Mouse (Mus musculus) left cerebral cortex, adult 2 months (tissue): ENCODE measurements around the gene Ccar1. TPM values are rescaled to one million over a fixed set of nuclear protein-coding genes. Genes with fewer than 3 reads are reported as not detected.
"Not testable (repeated sequence)": the region's sequence is repeated elsewhere in the genome, so short reads cannot be mapped to it uniquely, and the experiment has no call there.

Source experiments
- DNase-seq, 2 experiments: peaks; one replicate each; pipeline ENCODE4 v3.0.0; 2021 to 2022; ENCODE audit warnings: low spot score in 2 of 2, mixed read lengths in 1 of 2; ENCODE audit errors: extremely low spot score in 1 of 2
- H3K27ac ChIP-seq: fragments of 200-600 bp; 2 replicates; pipeline ENCODE4 v1.8.1; 2022
- H3K4me3 ChIP-seq: fragments of 200-600 bp; 2 replicates; pipeline ENCODE4 v1.8.1; 2022
- CTCF ChIP-seq: fragments of 200-600 bp; IDR thresholded peaks from 2 replicates; pipeline ENCODE4 v1.8.1; 2022; ENCODE audit warnings: antibody characterized with exemption, mild to moderate bottlenecking, moderate library complexity
- intact Hi-C: fragments of 180-260 bp; cut with DNase I; formaldehyde crosslinking; loops from one replicate; pipeline ENCODE4 v1.15.1; 2025
- total RNA-seq, 2 experiments: library from RNA; stranded (reverse); gene quantifications; 2 replicates each; pipeline ENCODE4 v1.2.3; 2021

The Ccar1 gene
- total RNA-seq, 2 experiments from 2014 or later: 48.7 to 59.2 TPM

- H3K4me3 ChIP-seq: no peak overlapping the region
- no peak overlapping the region for H3K27ac ChIP-seq
- intact Hi-C loops: loop anchor here (5.0 kb wide), 1 partner anchor 128 kb away; the partner anchor contains the start of gene Slc25a16
- no peak for DNase-seq
- TF ChIP-seq CTCF: no peak
Measured at GRCm38 (mm10) chr10:62794221-62794620, 2.1 kb upstream of the Ccar1 start.

- H3K4me3 ChIP-seq: peak overlapping the region; percentile 77
- H3K27ac ChIP-seq: peak overlapping the region; percentile 91
- TF ChIP-seq CTCF: no peak
- no peak for DNase-seq
- intact Hi-C loops: loop anchor here (2.0 to 5.0 kb wide), 2 partner anchors 129 to 142 kb away; partner anchors contain the start of genes Ddx50 and Slc25a16
Measured at GRCm38 (mm10) chr10:62793091-62793453, 986 bp upstream of the Ccar1 start.

GRCm38 (mm10) chr10:62791251-62792176 is 572 bp downstream of the Ccar1 start:
- intact Hi-C loops: loop anchor here (1.0 to 5.0 kb wide), 3 partner anchors 74 to 141 kb away; partner anchors contain the start of genes Ddx50 and Slc25a16

GRCm38 (mm10) chr10:62781776-62782175 is 10.3 kb downstream of the Ccar1 start:
- intact Hi-C loops, DNase-seq, H3K27ac ChIP-seq, H3K4me3 ChIP-seq: not testable (repeated sequence)

More at GRCm38 (mm10) chr10:62791251-62792176, 572 bp downstream of the Ccar1 start:
- DNase-seq: peak; percentile 25 to 49
- Histone ChIP-seq H3K4me3 (peak overlapping the region; percentile 77), H3K27ac (peak overlapping the region; percentile 91)
- no peak for TF ChIP-seq CTCF

GRCm38 (mm10) chr10:62750781-62751180 is 41.3 kb downstream of the Ccar1 start:
- no peak for TF ChIP-seq CTCF
- intact Hi-C loops: loop anchor here (5.0 kb wide), 1 partner anchor 37 kb away; no protein-coding TSS in a partner anchor

GRCm38 (mm10) chr10:62739961-62740737 is 51.9 kb downstream of the Ccar1 start:
- intact Hi-C loops: no loop called here
- Histone ChIP-seq H3K4me3 (no peak overlapping the region), H3K27ac (peak overlapping the region; percentile 5; the same call in 1 of the 2 replicates)
- DNase-seq: no peak
- no peak for TF ChIP-seq CTCF

More at GRCm38 (mm10) chr10:62750781-62751180, 41.3 kb downstream of the Ccar1 start:
- no peak overlapping the region for H3K4me3 ChIP-seq
- no peak for DNase-seq
- no peak overlapping the region for H3K27ac ChIP-seq

- no peak overlapping the region for H3K27ac ChIP-seq
- DNase-seq: no peak
- TF ChIP-seq CTCF: no peak
- intact Hi-C loops: no loop called here
- no peak overlapping the region for H3K4me3 ChIP-seq
Measured at GRCm38 (mm10) chr10:62736965-62737688, 55.0 kb downstream of the Ccar1 start.

- no peak overlapping the region for H3K27ac ChIP-seq
- intact Hi-C loops: no loop called here
- no peak for DNase-seq
- H3K4me3 ChIP-seq: no peak overlapping the region
- no peak for TF ChIP-seq CTCF
Measured at GRCm38 (mm10) chr10:62730826-62731225, 61.3 kb downstream of the Ccar1 start.

GRCm38 (mm10) chr10:62725771-62726687 is 66.1 kb downstream of the Ccar1 start, which contains the start of gene Stox1:
TSS of gene Stox1 (minus strand) at chr10:62726128.
- TF ChIP-seq CTCF: peak; percentile 48
- intact Hi-C loops: loop anchor here (1.0 kb wide), 1 partner anchor 75 kb away; the partner anchor contains the start of gene Ddx50

GRCm38 (mm10) chr10:62724936-62725335 is 67.2 kb downstream of the Ccar1 start:
- Histone ChIP-seq H3K27ac (no peak overlapping the region), H3K4me3 (no peak overlapping the region)
- intact Hi-C loops: loop anchor here (1.0 kb wide), 1 partner anchor 74 kb away; the partner anchor contains the start of gene Ddx50
- DNase-seq: no peak
- TF ChIP-seq CTCF: no peak

More at GRCm38 (mm10) chr10:62725771-62726687, 66.1 kb downstream of the Ccar1 start, which contains the start of gene Stox1:
- DNase-seq: peak; percentile 75
- peak within 1 kb of the TSS; percentile 58 for H3K27ac ChIP-seq
- H3K4me3 ChIP-seq: peak within 1 kb of the TSS; percentile 71
